Mouse (Mus musculus): ENCODE measurements around the gene Xpr1. TPM values are rescaled to one million over a fixed set of nuclear protein-coding genes. Genes with fewer than 3 reads are reported as not detected.

Xpr1 gene
- total RNA-seq, 2 experiments from 2014 or later, result 39.5 to 62.2 TPM

- no peak for TF ChIP-seq CTCF (IDR thresholded peaks at IDR 0.05)
- intact Hi-C loops (cut with DNase I), result no loop called here
- Histone ChIP-seq H3K4me3 (no peak overlapping the region), H3K27ac (peak overlapping the region; percentile 43)
- DNase-seq, result peak; percentile 75
These were observed 177.1 kb downstream of the Xpr1 start for GRCm38 (mm10) chr1:155239962-155240717.

GRCm38 (mm10) chr1:155239169-155239568 lies 178.0 kb downstream of the Xpr1 start:
- no peak for TF ChIP-seq CTCF (IDR thresholded peaks at IDR 0.05)
- Histone ChIP-seq H3K4me3 (no peak overlapping the region), H3K27ac (peak overlapping the region; percentile 43)
- intact Hi-C loops (cut with DNase I), result no loop called here
- peak; percentile 2 for DNase-seq

GRCm38 (mm10) chr1:155238126-155238525 lies 179.1 kb downstream of the Xpr1 start:
- DNase-seq, result peak; percentile 8
- Histone ChIP-seq H3K27ac (no peak overlapping the region), H3K4me3 (no peak overlapping the region)
- no peak for TF ChIP-seq CTCF (IDR thresholded peaks at IDR 0.05)
- intact Hi-C loops (cut with DNase I), result no loop called here

GRCm38 (mm10) chr1:155237390-155237789 lies 179.8 kb downstream of the Xpr1 start:
- intact Hi-C loops (cut with DNase I), result no loop called here
- peak; percentile 13 for DNase-seq
- 0 out of 2 replicates have a peak overlapping the region, but pooled peaks have one; percentile 5 for H3K27ac ChIP-seq

DNA sequence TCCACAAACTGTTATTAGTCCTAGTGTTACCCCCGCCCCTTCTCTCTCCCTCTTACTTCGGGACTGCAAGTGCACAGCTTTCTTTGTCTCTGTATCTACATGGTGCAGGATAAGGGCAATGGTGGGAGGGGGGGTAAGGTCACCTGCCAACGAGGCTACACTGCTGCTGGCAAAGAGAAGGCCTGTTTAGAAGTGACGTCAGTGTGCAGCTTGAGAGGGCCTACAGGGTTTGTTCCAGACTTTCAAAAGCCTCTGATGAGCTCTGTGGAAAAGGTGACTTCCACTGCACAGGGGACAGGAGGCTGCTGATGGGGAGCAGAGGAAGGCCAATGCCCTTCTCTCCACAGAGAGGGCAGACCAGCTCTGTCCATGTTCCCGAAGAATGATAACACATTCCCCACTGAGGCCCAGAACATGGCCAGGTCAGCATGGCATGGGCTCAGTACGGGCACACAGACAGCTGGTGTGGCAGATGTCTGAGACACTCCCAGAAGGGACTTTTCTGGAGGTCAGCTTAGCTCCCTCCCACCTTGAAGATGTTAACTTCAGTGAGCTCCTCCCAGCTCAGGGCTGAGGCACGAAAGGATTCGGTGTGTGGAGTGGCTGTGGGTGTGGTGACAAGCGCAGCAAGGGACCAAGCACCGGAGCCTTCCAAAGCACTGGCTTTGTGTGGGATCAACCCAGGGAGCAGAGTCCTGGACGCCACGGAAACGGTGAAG lies 180.8 kb downstream of the Xpr1 start:
- TF ChIP-seq CTCF (IDR thresholded peaks at IDR 0.05), result no peak
- no peak overlapping the region for H3K27ac ChIP-seq
- H3K4me3 ChIP-seq, result no peak overlapping the region
- peak; percentile 18 for DNase-seq
- intact Hi-C loops (cut with DNase I), result no loop called here

More at GRCm38 (mm10) chr1:155237390-155237789, 179.8 kb downstream of the Xpr1 start:
- no peak overlapping the region for H3K4me3 ChIP-seq
- no peak for TF ChIP-seq CTCF (IDR thresholded peaks at IDR 0.05)

DNA sequence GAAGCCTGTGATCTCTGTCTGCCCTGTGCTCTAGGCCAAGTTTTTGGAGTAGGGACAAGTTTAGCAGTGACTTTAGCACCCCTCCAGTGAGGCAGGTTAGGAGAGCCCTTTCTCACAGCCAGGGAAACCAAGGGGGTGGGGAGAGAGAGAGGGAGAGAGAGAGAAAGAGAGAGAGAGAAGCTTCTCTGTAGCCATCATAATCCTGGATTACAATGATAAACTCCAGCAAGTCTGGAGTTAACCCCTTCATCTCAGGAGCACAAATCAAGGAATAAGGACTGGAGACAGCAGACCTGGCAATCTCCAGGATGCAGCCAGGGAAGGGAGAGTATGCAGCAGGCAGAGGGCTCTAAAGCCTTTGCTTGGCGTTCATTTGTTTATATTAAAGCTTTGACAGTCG lies 181.6 kb downstream of the Xpr1 start:
- Histone ChIP-seq H3K27ac (no peak overlapping the region), H3K4me3 (no peak overlapping the region)
- intact Hi-C loops (cut with DNase I), result no loop called here
- peak; percentile 4 for DNase-seq
- TF ChIP-seq CTCF (IDR thresholded peaks at IDR 0.05), result no peak

DNA sequence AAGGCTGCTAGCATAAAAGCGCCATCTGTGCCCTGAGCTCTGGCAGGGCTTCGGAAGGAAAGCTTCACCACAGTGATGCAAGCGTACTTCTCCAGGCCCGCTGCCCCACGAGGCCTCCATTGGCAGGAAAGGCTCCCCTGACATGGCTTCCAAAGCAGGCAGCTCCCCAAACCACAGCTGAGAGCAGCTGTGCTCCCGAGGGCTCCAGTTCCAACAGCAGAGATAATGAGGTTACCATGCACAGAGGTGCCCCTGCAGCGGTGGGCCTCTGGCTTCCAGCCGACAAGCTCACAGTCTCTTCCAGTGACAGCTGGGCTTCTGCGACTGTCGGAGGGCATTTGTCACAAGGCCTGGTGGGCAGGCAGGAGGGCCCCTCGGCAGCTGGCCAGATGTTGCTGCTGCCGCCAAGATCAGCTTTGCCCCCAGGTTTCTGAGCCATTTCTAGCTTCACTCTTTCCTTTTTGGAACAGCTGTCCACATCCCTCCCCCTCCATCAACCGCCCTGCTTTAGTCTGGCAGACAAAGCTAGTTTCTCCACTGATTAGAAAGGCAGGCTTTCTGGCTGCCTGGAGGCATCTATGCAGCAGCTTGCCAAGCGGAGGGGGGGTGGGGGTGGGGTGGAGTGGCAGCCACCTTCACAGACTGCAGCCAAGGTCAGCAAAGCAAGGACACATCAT lies 183.1 kb downstream of the Xpr1 start:
- intact Hi-C loops (cut with DNase I), result no loop called here

DNA sequence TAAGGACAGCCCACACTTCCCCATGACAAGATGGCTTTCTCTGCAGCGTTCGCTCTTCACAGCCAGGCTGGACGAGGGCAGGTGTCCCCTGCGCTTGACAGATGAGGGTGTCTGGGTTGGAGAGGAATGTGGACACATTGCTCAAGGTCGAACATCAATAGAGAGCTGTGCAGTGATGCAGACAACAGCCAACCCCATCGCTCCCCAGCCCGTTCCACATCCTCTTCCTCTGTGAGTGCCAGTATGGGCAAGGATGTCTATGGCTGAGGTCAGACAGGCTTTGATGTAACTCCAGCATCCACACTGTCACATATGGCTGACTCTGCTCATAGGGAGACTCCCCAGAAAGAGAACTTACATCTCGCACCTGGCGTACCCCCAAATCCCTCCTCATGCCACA lies 183.8 kb downstream of the Xpr1 start:
- Histone ChIP-seq H3K27ac (peak overlapping the region; percentile 78), H3K4me3 (peak overlapping the region; percentile 51)
- no peak for DNase-seq
- TF ChIP-seq CTCF (IDR thresholded peaks at IDR 0.05), result no peak
- intact Hi-C loops (cut with DNase I), result no loop called here

More for the DNA sequence above, 183.1 kb downstream of the Xpr1 start:
- DNase-seq, result peak; percentile 92
- H3K27ac ChIP-seq, result peak overlapping the region; percentile 78
- TF ChIP-seq CTCF (IDR thresholded peaks at IDR 0.05), result no peak
- H3K4me3 ChIP-seq, result peak overlapping the region; percentile 51

DNA sequence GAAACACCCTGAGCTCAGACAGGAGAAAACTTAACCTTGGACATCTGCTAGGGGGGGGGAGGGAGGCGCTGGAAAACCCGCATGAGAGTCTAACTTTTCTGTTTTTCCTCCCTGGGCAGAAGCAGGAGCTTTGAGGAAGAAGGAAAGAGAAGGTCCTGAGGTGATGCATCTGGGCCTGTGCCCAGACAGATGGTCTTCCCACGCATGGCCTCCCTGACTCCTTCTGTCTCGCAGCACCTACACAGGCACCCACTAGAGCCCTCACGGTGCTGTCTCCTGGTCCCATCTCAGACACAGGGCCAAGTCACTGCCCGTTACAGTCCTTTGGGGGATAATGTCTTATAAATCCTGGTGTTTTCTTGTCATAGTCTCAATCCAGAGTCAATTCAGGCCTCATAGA lies 184.4 kb downstream of the Xpr1 start:
- no peak for DNase-seq
- Histone ChIP-seq H3K27ac (peak overlapping the region; percentile 78; the same call in 1 of the 2 replicates), H3K4me3 (no peak overlapping the region)
- no peak for TF ChIP-seq CTCF (IDR thresholded peaks at IDR 0.05)
- intact Hi-C loops (cut with DNase I), result no loop called here

- no peak for TF ChIP-seq CTCF (IDR thresholded peaks at IDR 0.05)
- Histone ChIP-seq H3K4me3 (0 out of 2 replicates have a peak overlapping the region, but pooled peaks have one; percentile 17), H3K27ac (no peak overlapping the region)
- intact Hi-C loops (cut with DNase I), result no loop called here
- DNase-seq, result no peak
These were observed 184.8 kb downstream of the Xpr1 start for GRCm38 (mm10) chr1:155232385-155232784.

- no peak for TF ChIP-seq CTCF (IDR thresholded peaks at IDR 0.05)
- H3K27ac ChIP-seq, result peak overlapping the region; percentile 25
- intact Hi-C loops (cut with DNase I), result loop anchor here (10.0 kb wide), 1 partner anchor 445 kb away; no protein-coding TSS in a partner anchor
- DNase-seq, result peak; percentile 77
- H3K4me3 ChIP-seq, result 0 out of 2 replicates have a peak overlapping the region, but pooled peaks have one; percentile 7
These were observed 187.5 kb downstream of the Xpr1 start for GRCm38 (mm10) chr1:155229464-155230411.

Small RNA genes lying within 50 kb of the gene (microRNA-seq; reads per million reads assigned to microRNA genes)
- not detected for gene Gm22569

Other genes starting within 250 kb of the Xpr1 start
- gene BC034090, start 173.0 kb downstream of the Xpr1 start, total RNA-seq (2021), result 1 to 10 TPM in 1 of 2 experiments, under 1 TPM in 1; 0.94 to 1.8 TPM
- 10 to 100 TPM; 54.4 to 65.2 TPM for gene Acbd6, start 140.7 kb upstream of the Xpr1 start, total RNA-seq (2021)